Mouse (Mus musculus) liver, embryonic 14.5 days (tissue): Measurements from ENCODE around the gene Fhit.

Source experiments
- CTCF ChIP-seq: IDR thresholded peaks from 2 replicates; pipeline ENCODE4 v1.5.1; 2016; ENCODE audit warnings: antibody characterized with exemption, low read depth, control low read depth
- EP300 ChIP-seq: IDR thresholded peaks from 2 replicates; pipeline ENCODE4 v1.6.1; 2016; ENCODE audit warnings: antibody characterized with exemption, low read depth

GRCm38 (mm10) chr14:10545916-10546315 lies 615.9 kb downstream of the Fhit start:
- TF ChIP-seq CTCF = no peak
- TF ChIP-seq EP300 = no peak
